Mouse (Mus musculus) kidney, postnatal 4 days (tissue): ENCODE results near the gene Pim2.
"Not testable (repeated sequence)": the region's sequence is repeated elsewhere in the genome, so short reads cannot be mapped to it uniquely, and the experiment has no call there.

ENCODE experiments used
- DNase-seq, 2 experiments: peaks; one replicate each; pipeline ENCODE4 v3.0.0; 2021; ENCODE audit warnings: mixed read lengths in 2 of 2

Gene Pim2

DNA sequence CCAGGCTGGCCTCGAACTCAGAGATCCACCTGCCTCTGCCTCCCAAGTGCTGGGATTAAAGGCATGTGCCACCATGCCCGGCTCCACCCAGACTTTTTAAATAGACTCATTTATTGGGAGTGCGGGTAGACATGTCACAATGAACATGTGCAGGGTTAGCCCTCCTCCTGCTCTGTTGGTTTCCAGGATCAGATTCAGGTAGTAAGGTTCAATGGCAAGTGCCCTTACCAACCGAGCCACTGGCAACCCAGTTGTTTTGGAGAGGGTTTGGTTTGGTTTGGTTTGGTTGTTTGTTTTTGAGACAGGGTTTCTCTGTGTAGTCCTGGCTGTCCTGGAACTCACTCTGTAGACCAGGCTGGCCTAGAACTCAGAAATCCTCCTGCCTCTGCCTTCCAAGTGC lies 31.2 kb downstream of the Pim2 start, which contains the start of gene Gm10490:
TSS of gene Gm10490 (plus strand) at position 301 of the 400 bp plus-strand sequence.
- DNase-seq = not testable (repeated sequence)

DNA sequence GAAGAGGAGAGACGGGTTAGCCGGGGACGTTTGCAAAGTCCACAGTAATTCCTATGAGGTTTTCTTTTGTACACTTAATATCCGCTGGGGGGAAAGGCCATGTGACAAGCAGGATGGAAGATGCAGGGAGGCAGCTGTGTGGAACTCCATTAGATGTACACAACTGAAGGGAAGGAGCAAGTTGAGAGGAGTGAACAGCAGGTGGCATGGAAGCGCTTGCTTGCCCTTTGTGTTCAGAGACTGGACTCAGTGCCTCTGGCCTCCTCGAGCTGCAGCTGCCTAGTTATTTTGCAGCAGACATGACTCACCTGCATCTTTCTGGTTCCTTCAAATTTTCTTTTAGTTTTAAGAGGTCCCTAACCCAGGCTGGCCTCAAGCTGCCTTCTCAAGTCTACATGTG lies 32.4 kb downstream of the Pim2 start:
- DNase-seq = peak in 1 of 2 experiments; percentile 44

DNA sequence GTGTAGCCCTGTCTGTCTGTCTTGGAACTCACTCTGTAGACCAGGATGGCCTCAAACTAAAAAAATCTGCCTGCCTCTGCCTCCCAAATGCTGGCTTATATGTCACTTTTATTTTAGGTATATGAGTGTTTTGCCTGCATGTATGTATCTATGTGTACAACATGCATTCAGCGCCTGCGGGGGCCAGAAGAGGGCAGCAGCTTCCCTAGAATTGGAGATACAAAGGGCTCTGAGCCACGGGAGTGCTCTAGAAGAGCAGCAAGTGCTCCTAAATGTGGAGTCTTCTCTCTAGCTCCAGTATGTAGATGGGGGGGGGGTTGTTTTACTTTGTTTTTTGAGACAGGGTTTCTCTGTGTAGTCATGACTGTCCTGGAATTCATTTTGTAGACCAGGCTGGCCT lies 37.6 kb downstream of the Pim2 start:
- peak; percentile 42 to 72 for DNase-seq

DNA sequence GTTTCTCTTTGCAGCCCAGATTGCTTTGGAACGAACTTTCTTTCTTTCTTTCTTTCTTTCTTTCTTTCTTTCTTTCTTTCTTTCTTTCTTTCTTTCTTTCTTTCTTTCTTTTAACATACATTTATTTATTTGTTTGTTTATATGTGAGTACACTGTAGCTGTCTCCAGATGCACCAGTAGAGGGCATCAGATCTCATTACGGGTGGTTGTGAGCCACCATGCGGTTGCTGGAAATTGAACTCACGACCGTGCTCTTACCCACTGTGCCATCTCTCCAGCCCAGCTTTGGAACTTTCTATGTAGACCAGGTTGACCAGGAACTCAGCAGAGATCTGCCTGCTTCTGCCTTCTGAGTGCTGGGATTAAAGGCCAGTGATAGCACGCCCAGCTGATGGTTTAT lies 39.9 kb downstream of the Pim2 start:
- DNase-seq = not testable (repeated sequence)

DNA sequence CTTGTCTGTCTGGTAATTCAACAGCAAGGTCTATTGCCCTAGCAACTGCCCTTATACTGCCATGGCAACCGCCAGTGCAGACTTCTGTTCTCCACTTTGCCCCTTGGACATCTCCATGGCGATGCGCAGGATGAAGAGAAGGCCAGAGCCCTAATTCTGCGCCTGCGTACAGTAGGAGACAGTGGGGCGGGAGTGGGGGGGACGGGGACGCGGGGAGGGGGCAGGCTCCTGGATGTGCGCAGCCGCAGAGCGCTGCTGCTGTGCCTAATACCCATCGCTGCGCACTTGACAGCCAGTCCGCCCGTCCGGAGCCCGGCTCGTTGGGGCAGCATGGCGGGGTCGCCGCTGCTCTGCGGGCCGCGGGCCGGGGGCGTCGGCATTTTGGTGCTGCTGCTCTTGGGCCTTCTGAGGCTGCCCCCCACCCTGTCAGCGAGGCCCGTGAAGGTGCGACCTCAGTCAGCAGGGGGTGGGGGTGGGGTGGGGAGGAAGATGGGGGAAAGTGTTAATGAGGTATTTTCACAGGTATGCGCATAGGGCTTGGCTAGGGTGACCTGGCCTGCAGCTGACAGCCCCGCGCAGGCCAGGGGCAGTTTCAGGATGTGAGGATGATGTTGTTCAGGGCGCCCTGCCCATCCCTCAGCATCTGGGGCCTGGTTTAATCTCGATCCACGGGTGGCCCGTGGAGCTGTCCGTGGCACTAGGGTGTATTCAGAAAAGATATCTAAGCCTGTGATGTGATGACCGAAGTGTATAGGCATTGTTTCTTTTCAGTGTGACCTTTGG lies 41.7 kb downstream of the Pim2 start, which contains the start of gene Pcsk1n:
TSS of gene Pcsk1n (plus strand) at position 222 of the 783 bp plus-strand sequence.
- peak; percentile 7 to 16 for DNase-seq

DNA sequence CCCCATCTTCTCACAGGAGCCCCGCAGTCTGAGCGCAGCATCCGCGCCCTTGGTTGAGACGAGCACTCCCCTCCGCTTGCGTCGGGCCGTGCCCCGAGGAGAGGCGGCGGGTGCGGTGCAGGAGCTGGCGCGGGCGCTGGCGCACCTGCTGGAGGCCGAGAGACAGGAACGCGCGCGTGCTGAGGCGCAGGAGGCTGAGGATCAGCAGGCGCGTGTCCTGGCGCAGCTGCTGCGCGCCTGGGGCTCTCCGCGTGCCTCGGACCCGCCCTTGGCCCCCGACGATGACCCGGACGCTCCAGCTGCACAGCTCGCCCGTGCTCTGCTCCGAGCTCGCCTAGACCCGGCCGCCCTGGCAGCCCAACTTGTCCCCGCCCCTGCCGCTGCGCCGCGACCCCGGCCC lies 44.0 kb downstream of the Pim2 start:
- DNase-seq = peak in 1 of 2 experiments; percentile 23

DNA sequence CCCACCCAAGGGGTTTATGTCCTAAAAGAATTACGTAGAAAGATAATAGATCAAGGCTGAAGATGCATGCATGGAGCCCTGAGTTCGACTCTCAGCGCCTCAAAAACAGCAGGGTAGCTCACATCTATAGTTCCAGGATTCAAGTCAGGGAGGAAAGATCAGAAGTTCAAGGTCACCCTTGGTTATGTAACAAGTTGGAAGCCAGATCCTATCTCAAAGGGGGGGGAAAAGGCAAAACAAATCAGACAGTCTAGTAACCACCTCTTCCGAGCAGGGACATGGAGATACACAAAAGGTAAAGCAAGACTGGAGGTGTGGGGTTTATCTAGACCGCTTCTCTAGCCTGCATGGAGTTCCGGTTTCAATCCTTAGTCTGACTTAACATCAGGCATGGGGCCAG lies 48.2 kb downstream of the Pim2 start:
- DNase-seq = no peak

DNA sequence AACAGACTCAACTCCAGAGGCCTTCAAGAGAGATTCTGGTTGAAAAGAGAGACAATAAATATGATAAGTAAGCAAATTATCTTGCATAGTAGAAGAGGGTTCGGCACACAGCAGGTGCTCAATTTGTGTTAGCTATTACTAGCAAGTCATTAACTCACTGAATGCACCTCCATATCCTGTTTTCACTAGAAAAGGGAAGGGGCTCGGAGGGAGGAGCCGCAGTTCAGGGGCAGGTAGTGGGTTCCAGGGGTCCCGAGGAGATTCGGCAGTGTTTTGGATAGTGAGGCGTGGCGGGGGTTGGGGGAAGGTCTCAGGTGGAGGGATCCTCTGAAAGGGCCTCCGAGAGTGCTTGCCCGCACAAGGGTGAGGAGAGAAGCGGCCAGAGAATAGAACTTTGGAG lies 49.1 kb downstream of the Pim2 start:
- no peak for DNase-seq

DNA sequence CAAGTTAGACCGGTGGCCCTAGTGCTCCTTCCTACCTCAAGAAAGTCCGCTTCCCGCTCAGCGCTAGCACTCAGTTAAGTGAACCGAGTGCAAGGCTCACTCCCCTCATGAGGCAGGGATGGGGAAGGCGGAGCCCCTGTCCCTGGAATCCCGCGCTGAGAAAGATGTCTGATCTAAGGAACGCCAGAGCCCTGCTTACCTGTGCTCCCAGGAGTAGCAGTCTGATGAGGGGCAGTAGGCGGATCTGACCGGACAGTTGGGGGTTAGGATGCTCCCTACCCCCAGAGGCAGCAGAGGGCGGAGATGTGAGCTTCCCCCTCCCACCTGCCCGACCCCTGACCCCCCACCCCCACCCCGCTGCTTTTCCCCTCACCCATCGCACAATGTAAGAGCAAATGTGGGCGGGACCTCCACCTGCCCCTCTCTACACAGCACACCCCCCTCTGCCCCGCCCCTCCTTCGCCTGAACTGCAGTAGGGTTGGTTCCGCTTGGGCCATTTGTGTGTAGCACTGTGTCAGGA lies 50.3 kb downstream of the Pim2 start, which contains the start of gene Eras:
TSS of gene Eras (minus strand) at position 338 of the 521 bp plus-strand sequence.
- no peak for DNase-seq
